Mouse (Mus musculus) embryo, embryonic 10 days (tissue): ENCODE results near the gene Cacybp.

ENCODE experiments used
- DNase-seq: peaks from one replicate; pipeline ENCODE4 v3.0.0-alpha.2; 2015; ENCODE audit warnings: low spot score

Cacybp gene

GRCm38 (mm10) chr1:160214171-160214570 lies 1.5 kb upstream of the Cacybp start:
- peak; percentile 28 for DNase-seq

GRCm38 (mm10) chr1:160212123-160212691 lies 468 bp downstream of the Cacybp start:
- DNase-seq, result peak; percentile 42

GRCm38 (mm10) chr1:160211597-160212122 lies 1.0 kb downstream of the Cacybp start:
- peak; percentile 13 for DNase-seq

DNA sequence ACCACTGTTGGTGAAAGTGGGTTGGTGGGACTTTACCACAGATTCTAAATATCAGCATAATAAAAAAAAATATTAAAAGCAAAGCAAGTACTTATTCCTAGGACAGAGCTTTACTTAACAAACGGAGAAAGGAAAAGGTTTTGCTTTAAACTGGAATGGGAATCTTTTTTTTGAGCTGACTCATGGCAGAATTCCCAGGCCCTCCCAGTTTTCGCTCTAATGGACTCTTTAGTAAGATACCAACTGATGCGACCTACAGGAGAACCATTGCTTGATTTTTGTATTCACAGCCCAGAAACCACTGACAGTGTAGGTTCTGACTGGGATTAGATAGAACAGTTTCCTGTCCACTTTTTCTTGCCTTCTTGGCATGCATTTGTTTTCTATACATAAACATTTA lies 2.1 kb downstream of the Cacybp start:
- DNase-seq, result no peak

DNA sequence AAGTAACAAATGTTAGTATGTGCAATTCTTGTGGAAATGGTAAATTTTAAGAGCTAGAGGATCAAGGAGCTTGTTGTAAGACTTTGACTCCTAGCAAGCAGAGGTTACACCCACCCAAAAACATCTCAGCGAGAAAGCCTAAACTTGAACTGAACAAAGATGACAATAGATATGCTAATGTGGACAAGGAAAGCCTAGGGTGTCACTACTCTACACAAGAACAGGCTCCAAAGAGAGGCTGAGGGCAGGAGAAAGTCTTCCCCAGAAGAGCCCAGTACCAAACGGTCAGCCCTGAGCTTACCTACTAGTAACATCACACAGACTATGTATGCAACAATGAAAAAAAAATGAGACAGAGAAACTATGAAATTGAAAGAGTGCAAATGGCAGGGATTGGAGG lies 2.8 kb downstream of the Cacybp start:
- no peak for DNase-seq

DNA sequence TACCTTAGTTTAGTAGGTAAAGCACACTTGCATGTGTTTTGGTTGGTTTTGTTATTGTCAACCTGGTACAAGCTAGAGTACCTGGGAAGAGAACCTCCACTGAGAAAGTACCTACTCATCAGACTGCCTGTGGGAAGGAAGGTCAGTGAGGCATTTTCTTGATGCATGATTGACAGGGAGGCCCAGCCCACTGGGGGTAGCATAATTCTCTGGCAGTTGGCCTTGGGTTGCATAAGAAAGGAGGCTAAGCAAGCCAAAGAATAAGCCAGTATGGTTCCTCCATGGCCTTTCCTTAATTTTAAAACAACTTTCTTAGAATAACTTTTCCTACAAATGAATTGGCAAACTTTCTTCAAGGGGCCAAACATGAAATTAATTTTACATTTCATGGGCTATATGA lies 7.2 kb downstream of the Cacybp start:
- no peak for DNase-seq

- DNase-seq, result no peak
Measured at GRCm38 (mm10) chr1:160195337-160195663, 17.4 kb downstream of the Cacybp start.

- peak; percentile 99 for DNase-seq
Measured at GRCm38 (mm10) chr1:160194529-160195336, 17.9 kb downstream of the Cacybp start, which contains the start of gene Mrps14. Mrps14 (plus strand) TSS chr1:160195215.

- peak; percentile 80 for DNase-seq
Measured at GRCm38 (mm10) chr1:160184506-160184905, 28.2 kb downstream of the Cacybp start.

GRCm38 (mm10) chr1:160181216-160181615 lies 31.5 kb downstream of the Cacybp start:
- DNase-seq, result no peak

- no peak for DNase-seq
Measured at GRCm38 (mm10) chr1:160176903-160177302, 35.8 kb downstream of the Cacybp start.

DNA sequence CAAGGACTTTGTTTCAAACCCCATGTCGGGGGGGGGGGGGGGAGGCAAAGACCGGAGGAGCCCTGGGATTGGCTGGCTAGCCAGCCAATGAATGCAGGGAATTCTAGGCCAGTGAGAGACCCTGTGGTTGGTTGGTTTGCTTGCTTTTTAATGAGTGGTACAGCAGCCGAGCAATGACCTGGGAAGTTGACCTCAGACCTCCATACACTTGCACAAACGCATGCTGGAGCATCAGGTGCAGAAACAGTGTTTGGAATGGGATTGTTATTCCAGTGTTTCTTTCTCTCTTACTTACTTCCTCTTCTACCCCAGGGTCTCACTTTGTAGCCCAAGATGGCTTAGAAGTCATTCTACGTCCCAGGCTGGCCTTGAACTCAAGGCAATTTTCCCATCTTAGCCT lies 46.1 kb downstream of the Cacybp start:
- peak; percentile 20 for DNase-seq

GRCm38 (mm10) chr1:160158190-160158589 lies 54.5 kb downstream of the Cacybp start:
- no peak for DNase-seq

DNA sequence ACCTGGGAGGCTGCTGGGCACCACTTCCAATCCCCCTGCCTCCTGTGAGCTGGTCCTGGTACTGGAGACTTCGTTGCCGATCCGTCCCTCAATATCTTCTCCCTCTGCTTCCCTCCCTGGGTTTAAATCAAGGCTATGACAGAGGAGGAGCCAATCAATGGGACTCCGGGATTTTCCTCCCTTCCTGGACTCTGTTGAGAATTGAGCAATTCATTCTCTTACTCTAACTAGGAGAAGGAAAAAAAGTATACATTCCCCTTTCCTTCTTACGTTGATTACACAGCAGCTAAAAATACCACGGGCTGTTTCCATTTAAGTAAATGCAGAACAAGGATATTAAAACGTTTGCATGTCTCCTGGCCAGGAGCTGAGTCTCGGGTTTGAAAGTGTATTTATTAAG lies 59.2 kb downstream of the Cacybp start, which contains the start of gene Tnn:
Gene Tnn (minus strand): TSS at position 101 of the 400 bp plus-strand sequence.
- no peak for DNase-seq
